Comparison of ENCODE assay signal across 26 mouse cellular contexts in genomic region chr10:4094093-4094817, GRCm38 (mm10).
DNase-seq lines count a peak whose midpoint lies in the region; ATAC-seq lines count a peak whose summit lies in the region.
"Had no signal": no experiment of that assay in that cellular context is flagged by ENCODE, and none has a peak within 500 bp of the region (broad histone marks: within the 10 kb centered on the region; RNA-seq: fewer than 3 reads in every experiment).

No protein-coding gene starts in this region.

- no peak overlapping the region for H3K4me2 ChIP-seq in forebrain, embryonic 11.5 days (ENCODE audit: low read depth, low read length, severe bottlenecking)
- H3K4me2 ChIP-seq in hindbrain, embryonic 14.5 days (replicated peaks): no peak overlapping the region
- no peak overlapping the region for H3K4me2 ChIP-seq in neural tube, embryonic 13.5 days
- H3K4me2 ChIP-seq: embryonic facial prominence, embryonic 15.5 days; limb, embryonic 12.5 days; liver, embryonic 15.5 days; lung, embryonic 14.5 days; midbrain, embryonic 12.5 days; stomach, embryonic 15.5 days had no signal

- H3K4me3 ChIP-seq in forebrain, embryonic 11.5 days (ENCODE audit: low read depth, low read length): no peak overlapping the region
- H3K4me3 ChIP-seq in forebrain, embryonic 10.5 days: no peak overlapping the region
- H3K4me3 ChIP-seq in hindbrain, embryonic 14.5 days (replicated peaks; ENCODE audit: low read length): no peak overlapping the region
- no peak overlapping the region for H3K4me3 ChIP-seq in hindbrain, embryonic 10.5 days
- H3K4me3 ChIP-seq in neural tube, embryonic 13.5 days: no peak overlapping the region
- H3K4me3 ChIP-seq: embryonic facial prominence, embryonic 10.5 days; embryonic facial prominence, embryonic 15.5 days; limb, embryonic 12.5 days; liver, embryonic 15.5 days; midbrain, embryonic 12.5 days; myocyte; stomach, embryonic 15.5 days had no signal

- no peaks in the 10 kb centered on the region for H3K27me3 ChIP-seq in forebrain, embryonic 11.5 days (ENCODE audit: control insufficient read depth, insufficient read depth, low read length)
- H3K27me3 ChIP-seq in forebrain, embryonic 10.5 days (ENCODE audit: poor library complexity, severe bottlenecking): no peaks in the 10 kb centered on the region
- no peaks in the 10 kb centered on the region for H3K27me3 ChIP-seq in hindbrain, embryonic 14.5 days (ENCODE audit: control insufficient read depth, insufficient read depth, low read length)
- H3K27me3 ChIP-seq in hindbrain, embryonic 10.5 days (ENCODE audit: insufficient read depth, poor library complexity, severe bottlenecking): no peaks in the 10 kb centered on the region
- no peaks in the 10 kb centered on the region for H3K27me3 ChIP-seq in neural tube, embryonic 13.5 days
- H3K27me3 ChIP-seq: embryonic facial prominence, embryonic 15.5 days; limb, embryonic 12.5 days; liver, embryonic 15.5 days; midbrain, embryonic 12.5 days; stomach, embryonic 15.5 days had no signal

- no peaks in the 10 kb centered on the region; the same call in 1 of the 2 replicates for H3K36me3 ChIP-seq in forebrain, embryonic 11.5 days (ENCODE audit: control insufficient read depth, insufficient read depth, low read length)
- H3K36me3 ChIP-seq in forebrain, embryonic 10.5 days (replicated peaks): peaks cover 62% of the 10 kb centered on the region
- H3K36me3 ChIP-seq in hindbrain, embryonic 14.5 days (replicated peaks; ENCODE audit: control insufficient read depth, insufficient read depth): no peaks in the 10 kb centered on the region
- H3K36me3 ChIP-seq in hindbrain, embryonic 10.5 days: peaks cover 30% of the 10 kb centered on the region
- no peaks in the 10 kb centered on the region for H3K36me3 ChIP-seq in neural tube, embryonic 13.5 days
- H3K36me3 ChIP-seq: embryonic facial prominence, embryonic 15.5 days; midbrain, embryonic 12.5 days had no signal

- ATAC-seq in forebrain, embryonic 11.5 days (replicated peaks; ENCODE audit: low FRiP score): no peak
- ATAC-seq in hindbrain, embryonic 14.5 days (ENCODE audit: low FRiP score): peak; percentile 22; the same call in 1 of the 2 replicates
- peak; percentile 54 for ATAC-seq in neural tube, embryonic 13.5 days (ENCODE audit: low read depth)
- ATAC-seq: intestine, embryonic 16.5 days had no signal

- H3K9me3 ChIP-seq in forebrain, embryonic 11.5 days (ENCODE audit: control insufficient read depth, low read length): no peaks in the 10 kb centered on the region
- H3K9me3 ChIP-seq in forebrain, embryonic 10.5 days: no peaks in the 10 kb centered on the region
- H3K9me3 ChIP-seq in hindbrain, embryonic 14.5 days (ENCODE audit: control insufficient read depth, low read length): no peaks in the 10 kb centered on the region
- H3K9me3 ChIP-seq in hindbrain, embryonic 10.5 days: no peaks in the 10 kb centered on the region
- no peaks in the 10 kb centered on the region for H3K9me3 ChIP-seq in neural tube, embryonic 13.5 days
- H3K9me3 ChIP-seq: embryonic facial prominence, embryonic 10.5 days; embryonic facial prominence, embryonic 15.5 days; G1E; limb, embryonic 12.5 days; liver, embryonic 15.5 days; midbrain, embryonic 12.5 days; stomach, embryonic 15.5 days had no signal

- 91% methylated on average over 9 of the region's 9 CpGs for WGBS in forebrain, embryonic 11.5 days
- 95% methylated on average over 9 of the region's 9 CpGs for WGBS in forebrain, embryonic 10.5 days
- WGBS in hindbrain, embryonic 14.5 days: 63% methylated on average over 9 of the region's 9 CpGs
- 92% methylated on average over 9 of the region's 9 CpGs for WGBS in hindbrain, embryonic 10.5 days
- 61% methylated on average over 9 of the region's 9 CpGs for WGBS in neural tube, embryonic 13.5 days

- H3K27ac ChIP-seq in forebrain, embryonic 11.5 days (ENCODE audit: low read depth, low read length): no peak overlapping the region
- no peak overlapping the region for H3K27ac ChIP-seq in forebrain, embryonic 10.5 days
- H3K27ac ChIP-seq in hindbrain, embryonic 14.5 days: peak overlapping the region; percentile 63
- H3K27ac ChIP-seq in hindbrain, embryonic 10.5 days: no peak overlapping the region
- peak overlapping the region; percentile 68 for H3K27ac ChIP-seq in neural tube, embryonic 13.5 days (replicated peaks)
- H3K27ac ChIP-seq: embryonic facial prominence, embryonic 10.5 days; embryonic facial prominence, embryonic 15.5 days; limb, embryonic 12.5 days; liver, embryonic 15.5 days; midbrain, embryonic 12.5 days; stomach, embryonic 15.5 days had no signal

- DNase-seq in forebrain, embryonic 11.5 days (ENCODE audit: low spot score): peak; percentile 17
- DNase-seq in forebrain, embryonic 10.5 days (ENCODE audit: extremely low spot score, low spot score): no peak
- DNase-seq in hindbrain, embryonic 14.5 days (ENCODE audit: low spot score): no peak
- no peak for DNase-seq in hindbrain, embryonic 10.5 days (ENCODE audit: low spot score)
- no peak for DNase-seq in neural tube, embryonic 10.5 days (ENCODE audit: extremely low spot score, low spot score)
- no peak for DNase-seq in urinary bladder, postnatal 4 days (ENCODE audit: low spot score in 2 of 2)
- DNase-seq: adrenal gland, adult 8-10 months; cerebellum, adult 8-10 months; cerebellum, postnatal 25 days; gastrocnemius, postnatal 10 days; heart, postnatal 14 days; kidney, adult 8-10 months; kidney, postnatal 14 days; layer of hippocampus, adult 9-11 months; lung, embryonic 14.5 days; right cerebral cortex, postnatal 25 days had no signal

- no peaks in the 10 kb centered on the region for H3K4me1 ChIP-seq in forebrain, embryonic 11.5 days (replicated peaks; ENCODE audit: control insufficient read depth, insufficient read depth, low read length)
- H3K4me1 ChIP-seq in forebrain, embryonic 10.5 days: no peaks in the 10 kb centered on the region
- no peaks in the 10 kb centered on the region for H3K4me1 ChIP-seq in hindbrain, embryonic 14.5 days (replicated peaks; ENCODE audit: control insufficient read depth, insufficient read depth, low read length)
- no peaks in the 10 kb centered on the region for H3K4me1 ChIP-seq in hindbrain, embryonic 10.5 days (replicated peaks)
- H3K4me1 ChIP-seq in neural tube, embryonic 13.5 days (replicated peaks): peaks cover 8% of the 10 kb centered on the region; the same call in 1 of the 2 replicates
- H3K4me1 ChIP-seq: embryonic facial prominence, embryonic 10.5 days; embryonic facial prominence, embryonic 15.5 days; limb, embryonic 12.5 days; midbrain, embryonic 12.5 days; stomach, embryonic 15.5 days had no signal

- no peak overlapping the region for H3K9ac ChIP-seq in forebrain, embryonic 11.5 days (ENCODE audit: low read length)
- no peak overlapping the region for H3K9ac ChIP-seq in hindbrain, embryonic 14.5 days
- no peak overlapping the region for H3K9ac ChIP-seq in neural tube, embryonic 13.5 days
- H3K9ac ChIP-seq: embryonic facial prominence, embryonic 15.5 days; limb, embryonic 12.5 days; liver, embryonic 15.5 days; lung, embryonic 14.5 days; midbrain, embryonic 12.5 days; stomach, embryonic 15.5 days had no signal

Comparison
In these comparisons a context has a peak if more than half of its experiments do, and no peak if none do; other contexts are left out.
1. H3K27ac ChIP-seq: peak in hindbrain, embryonic 14.5 days (single experiment) and neural tube, embryonic 13.5 days (single experiment); none in forebrain, embryonic 11.5 days (single experiment), forebrain, embryonic 10.5 days (single experiment) and hindbrain, embryonic 10.5 days (single experiment).